Mouse (Mus musculus): ENCODE data around the gene Gpsm3. TPM values are rescaled to one million over a fixed set of nuclear protein-coding genes. Genes with fewer than 3 reads are reported as not detected.
A peak's percentile ranks its signal among the peaks of the same experiment; 100 is the strongest.

Gene Gpsm3
- polyA plus RNA-seq, 1 experiment = 3.1 TPM

- no peak overlapping the region for H3ac ChIP-seq (ENCODE audit: control insufficient read depth, insufficient read length)
- peaks cover 5% of the 10 kb centered on the region for H3K79me2 ChIP-seq (ENCODE audit: control insufficient read depth, insufficient read depth)
- TF ChIP-seq MYOG (IDR thresholded peaks at IDR 0.05; ENCODE audit: control insufficient read depth in 1 of 3, insufficient read depth in 1 of 3, insufficient read length in 2 of 3, low read depth in 2 of 3) = peak in 2 of 3 experiments; percentile 5 to 78
- no peak for TF ChIP-seq REST (IDR thresholded peaks at IDR 0.05; ENCODE audit: insufficient read depth, insufficient read length)
- peak overlapping the region; percentile 65 for H3K4me2 ChIP-seq (ENCODE audit: low read depth)
- H3K36me3 ChIP-seq (ENCODE audit: control insufficient read depth, insufficient read depth) = no peaks in the 10 kb centered on the region
- H3K27me3 ChIP-seq (ENCODE audit: control insufficient read depth, insufficient read depth, insufficient read length) = no peaks in the 10 kb centered on the region
- no peak overlapping the region for H3K4me3 ChIP-seq
Measured at GRCm38 (mm10) chr17:34640778-34641601, 51.4 kb downstream of the Gpsm3 start.

Other genes with a start within 250 kb of the Gpsm3 start
- gene Btnl2, start 235.0 kb upstream of the Gpsm3 start, polyA plus RNA-seq (2012; fragmentation: generic; extraction: Trizol) = not detected
- not detected for gene Btnl1, start 212.7 kb upstream of the Gpsm3 start, polyA plus RNA-seq (2012; fragmentation: generic; extraction: Trizol)
- gene BC051142, start 191.0 kb upstream of the Gpsm3 start, polyA plus RNA-seq (2012; fragmentation: generic; extraction: Trizol) = not detected
- gene Btnl4, start 112.5 kb upstream of the Gpsm3 start, polyA plus RNA-seq (2012; fragmentation: generic; extraction: Trizol) = not detected
- gene Btnl6, start 72.5 kb upstream of the Gpsm3 start, polyA plus RNA-seq (2012; fragmentation: generic; extraction: Trizol) = not detected
- 0.31 TPM for gene Notch4, start 25.5 kb upstream of the Gpsm3 start, polyA plus RNA-seq (2012; fragmentation: generic; extraction: Trizol)
- 21.6 TPM for gene Pbx2, start 1.5 kb downstream of the Gpsm3 start, polyA plus RNA-seq (2012; fragmentation: generic; extraction: Trizol)
- 0.22 TPM for gene Ager, start 8.1 kb downstream of the Gpsm3 start, polyA plus RNA-seq (2012; fragmentation: generic; extraction: Trizol)
- gene Rnf5, start 13.9 kb downstream of the Gpsm3 start, polyA plus RNA-seq (2012; fragmentation: generic; extraction: Trizol) = 37.1 TPM
- gene Agpat1, start 14.5 kb downstream of the Gpsm3 start, polyA plus RNA-seq (2012; fragmentation: generic; extraction: Trizol) = 70.5 TPM
- 0.16 TPM for gene Egfl8, start 26.2 kb downstream of the Gpsm3 start, polyA plus RNA-seq (2012; fragmentation: generic; extraction: Trizol)
- gene Ppt2, start 38.7 kb downstream of the Gpsm3 start, polyA plus RNA-seq (2012; fragmentation: generic; extraction: Trizol) = 21.9 TPM
- not detected for gene Prrt1, start 39.7 kb downstream of the Gpsm3 start, polyA plus RNA-seq (2012; fragmentation: generic; extraction: Trizol)
- 13.5 TPM for gene Fkbpl, start 55.0 kb downstream of the Gpsm3 start, polyA plus RNA-seq (2012; fragmentation: generic; extraction: Trizol)
- gene Atf6b, start 57.3 kb downstream of the Gpsm3 start, polyA plus RNA-seq (2012; fragmentation: generic; extraction: Trizol) = 42.5 TPM
- under 0.01 TPM for gene Tnxb, start 80.7 kb downstream of the Gpsm3 start, polyA plus RNA-seq (2012; fragmentation: generic; extraction: Trizol)
- gene C4b, start 154.1 kb downstream of the Gpsm3 start, polyA plus RNA-seq (2012; fragmentation: generic; extraction: Trizol) = not detected
- not detected for gene Cyp21a1, start 214.8 kb downstream of the Gpsm3 start, polyA plus RNA-seq (2012; fragmentation: generic; extraction: Trizol)
- 29.9 TPM for gene Stk19, start 247.1 kb downstream of the Gpsm3 start, polyA plus RNA-seq (2012; fragmentation: generic; extraction: Trizol)
- 25.7 TPM for gene Dxo, start 247.2 kb downstream of the Gpsm3 start, polyA plus RNA-seq (2012; fragmentation: generic; extraction: Trizol)

Measured in myocyte (in vitro differentiated cells).